Mouse (Mus musculus) midbrain, embryonic 15.5 days (tissue): ENCODE results near the gene Ccdc13. TPM values are rescaled to one million over a fixed set of nuclear protein-coding genes. Genes with fewer than 3 reads are reported as not detected.
A peak's percentile ranks its signal among the peaks of the same experiment; 100 is the strongest.

Experiments
- ATAC-seq: fragments of 200-750 bp; cut with Nextera tagmentation; replicated peaks from 2 replicates; pipeline ENCODE4 v1.8.0; 2017; ENCODE audit warnings: moderate TSS enrichment
- H3K27ac ChIP-seq: fragments of 300-500 bp; sonication (generic); 2 replicates; pipeline ENCODE4 v1.5.1; 2015; ENCODE audit warnings: mild to moderate bottlenecking, inconsistent platforms
- H3K27me3 ChIP-seq: fragments of 300-500 bp; sonication (generic); replicated peaks from 2 replicates; pipeline ENCODE4 v1.6.1; 2015; ENCODE audit warnings: inconsistent platforms
- H3K36me3 ChIP-seq: fragments of 300-500 bp; sonication (generic); replicated peaks from 2 replicates; pipeline ENCODE4 v1.6.1; 2015; ENCODE audit warnings: inconsistent platforms
- H3K4me1 ChIP-seq: fragments of 300-500 bp; sonication (generic); 2 replicates; pipeline ENCODE4 v1.6.1; 2015; ENCODE audit warnings: inconsistent platforms
- H3K4me2 ChIP-seq: fragments of 300-500 bp; sonication (generic); 2 replicates; pipeline ENCODE4 v1.6.1; 2015; ENCODE audit warnings: inconsistent platforms, mild to moderate bottlenecking, moderate library complexity
- H3K4me3 ChIP-seq: fragments of 300-500 bp; sonication (generic); 2 replicates; pipeline ENCODE4 v1.5.1; 2015; ENCODE audit warnings: mild to moderate bottlenecking, inconsistent platforms
- H3K9ac ChIP-seq: fragments of 300-500 bp; sonication (generic); 2 replicates; pipeline ENCODE4 v1.6.1; 2015; ENCODE audit warnings: mild to moderate bottlenecking, inconsistent platforms
- H3K9me3 ChIP-seq: fragments of 300-500 bp; sonication (generic); 2 replicates; pipeline ENCODE4 v1.6.1; 2016; ENCODE audit warnings: inconsistent platforms
- WGBS: fragments of 180-500 bp; shearing (Covaris S2); methylation state at CpG from one replicate; pipeline ENCODE4 v1.1.7; 2015; ENCODE audit warnings: mixed read lengths; 5-methylcytosine and 5-hydroxymethylcytosine counted together
- polyA plus RNA-seq: library from polyadenylated mRNA; unstranded; fragments of >200 nt; fragmentation: Nextera tagmentation; extraction: Ambion mirVana; gene quantifications from 2 replicates; pipeline ENCODE4 v1.2.1, GENCODE M21; 2015

The Ccdc13 gene
- polyA plus RNA-seq: 4.1 and 4.2 TPM in 2 replicates

- 3% methylated on average over 61 of the region's 61 CpGs for WGBS
- H3K4me2 ChIP-seq: peak within 1 kb of the TSS; percentile 65
- no peaks in the 10 kb centered on the region for H3K27me3 ChIP-seq
- H3K4me3 ChIP-seq: peak within 1 kb of the TSS; percentile 52
- peak within 1 kb of the TSS; percentile 50 for H3K9ac ChIP-seq
- H3K36me3 ChIP-seq: no peaks in the 10 kb centered on the region
- peak; percentile 97 for ATAC-seq
- no peaks in the 10 kb centered on the region for H3K9me3 ChIP-seq
- peaks cover 7% of the 10 kb centered on the region for H3K4me1 ChIP-seq
- H3K27ac ChIP-seq: no peak within 1 kb of the TSS
Measured at GRCm38 (mm10) chr9:121838829-121839621, at the start of gene Ccdc13. TSS of gene Ccdc13 (minus strand) at chr9:121839461.

- H3K9ac ChIP-seq: no peak overlapping the region
- H3K4me2 ChIP-seq: no peak overlapping the region
- H3K4me1 ChIP-seq: no peaks in the 10 kb centered on the region
- 0 out of 2 replicates have a peak, but pooled peaks cover 2% of the 10 kb centered on the region for H3K27me3 ChIP-seq
- no peaks in the 10 kb centered on the region for H3K9me3 ChIP-seq
- 79% methylated on average over 7 of the region's 7 CpGs for WGBS
- H3K27ac ChIP-seq: no peak overlapping the region
- no peak for ATAC-seq
- no peak overlapping the region for H3K4me3 ChIP-seq
- H3K36me3 ChIP-seq: no peaks in the 10 kb centered on the region
Measured at GRCm38 (mm10) chr9:121882015-121882457, 42.8 kb upstream of the Ccdc13 start.

GRCm38 (mm10) chr9:121881301-121881700 is 42.0 kb upstream of the Ccdc13 start:
- no peaks in the 10 kb centered on the region for H3K9me3 ChIP-seq
- 79% methylated on average over 6 of the region's 6 CpGs for WGBS
- H3K27ac ChIP-seq: no peak overlapping the region
- 0 out of 2 replicates have a peak, but pooled peaks cover 2% of the 10 kb centered on the region for H3K27me3 ChIP-seq
- no peak for ATAC-seq
- no peak overlapping the region for H3K9ac ChIP-seq
- no peak overlapping the region for H3K4me3 ChIP-seq
- no peaks in the 10 kb centered on the region for H3K36me3 ChIP-seq
- no peak overlapping the region for H3K4me2 ChIP-seq
- no peaks in the 10 kb centered on the region for H3K4me1 ChIP-seq

GRCm38 (mm10) chr9:121880840-121881239 is 41.6 kb upstream of the Ccdc13 start:
- H3K27me3 ChIP-seq: 0 out of 2 replicates have a peak, but pooled peaks cover 2% of the 10 kb centered on the region
- H3K27ac ChIP-seq: no peak overlapping the region
- no peaks in the 10 kb centered on the region for H3K9me3 ChIP-seq
- 19% methylated on average over 14 of the region's 14 CpGs for WGBS
- no peaks in the 10 kb centered on the region for H3K36me3 ChIP-seq
- ATAC-seq: no peak
- H3K4me2 ChIP-seq: peak overlapping the region; percentile 24
- H3K9ac ChIP-seq: no peak overlapping the region
- H3K4me1 ChIP-seq: no peaks in the 10 kb centered on the region
- H3K4me3 ChIP-seq: no peak overlapping the region

- Histone ChIP-seq H3K4me3 (no peak overlapping the region), H3K9ac (no peak overlapping the region), H3K27me3 (0 out of 2 replicates have a peak, but pooled peaks cover 2% of the 10 kb centered on the region), H3K4me2 (no peak overlapping the region), H3K27ac (no peak overlapping the region), H3K36me3 (no peaks in the 10 kb centered on the region), H3K4me1 (no peaks in the 10 kb centered on the region), H3K9me3 (no peaks in the 10 kb centered on the region)
- no peak for ATAC-seq
- WGBS: 23% methylated on average over 3 of the region's 3 CpGs
Measured at GRCm38 (mm10) chr9:121877052-121877740, 37.9 kb upstream of the Ccdc13 start.

- Histone ChIP-seq H3K4me1 (no peaks in the 10 kb centered on the region), H3K36me3 (no peaks in the 10 kb centered on the region), H3K9ac (no peak overlapping the region), H3K27ac (no peak overlapping the region), H3K4me2 (no peak overlapping the region), H3K27me3 (no peaks in the 10 kb centered on the region), H3K9me3 (no peaks in the 10 kb centered on the region), H3K4me3 (no peak overlapping the region)
- ATAC-seq: no peak
Measured at GRCm38 (mm10) chr9:121873578-121873977, 34.3 kb upstream of the Ccdc13 start.

- 88% methylated on average over 2 of the region's 2 CpGs for WGBS
- no peak overlapping the region for H3K9ac ChIP-seq
- no peaks in the 10 kb centered on the region for H3K4me1 ChIP-seq
- H3K36me3 ChIP-seq: no peaks in the 10 kb centered on the region
- ATAC-seq: no peak
- H3K4me3 ChIP-seq: no peak overlapping the region
- no peaks in the 10 kb centered on the region for H3K9me3 ChIP-seq
- H3K4me2 ChIP-seq: no peak overlapping the region
- H3K27ac ChIP-seq: no peak overlapping the region
- no peaks in the 10 kb centered on the region for H3K27me3 ChIP-seq
Measured at GRCm38 (mm10) chr9:121872062-121872683, 32.9 kb upstream of the Ccdc13 start.

GRCm38 (mm10) chr9:121869973-121870515 is 30.8 kb upstream of the Ccdc13 start:
- Histone ChIP-seq H3K27ac (no peak overlapping the region), H3K36me3 (no peaks in the 10 kb centered on the region), H3K9me3 (no peaks in the 10 kb centered on the region), H3K9ac (no peak overlapping the region), H3K4me1 (no peaks in the 10 kb centered on the region), H3K27me3 (no peaks in the 10 kb centered on the region), H3K4me3 (no peak overlapping the region), H3K4me2 (no peak overlapping the region)
- 64% methylated on average over 4 of the region's 4 CpGs for WGBS
- ATAC-seq: no peak

GRCm38 (mm10) chr9:121869432-121869831 is 30.2 kb upstream of the Ccdc13 start:
- Histone ChIP-seq H3K4me2 (no peak overlapping the region), H3K4me1 (no peaks in the 10 kb centered on the region), H3K27ac (no peak overlapping the region), H3K36me3 (no peaks in the 10 kb centered on the region), H3K4me3 (no peak overlapping the region), H3K9ac (no peak overlapping the region), H3K9me3 (no peaks in the 10 kb centered on the region), H3K27me3 (no peaks in the 10 kb centered on the region)
- WGBS: 89% methylated on average over 5 of the region's 5 CpGs
- no peak for ATAC-seq

- Histone ChIP-seq H3K9me3 (no peaks in the 10 kb centered on the region), H3K4me2 (no peak overlapping the region), H3K36me3 (no peaks in the 10 kb centered on the region), H3K4me1 (no peaks in the 10 kb centered on the region), H3K27ac (no peak overlapping the region), H3K9ac (no peak overlapping the region), H3K4me3 (no peak overlapping the region), H3K27me3 (no peaks in the 10 kb centered on the region)
- ATAC-seq: no peak
- WGBS: 84% methylated on average over 6 of the region's 6 CpGs
Measured at GRCm38 (mm10) chr9:121868236-121868635, 29.0 kb upstream of the Ccdc13 start.

GRCm38 (mm10) chr9:121867632-121868031 is 28.4 kb upstream of the Ccdc13 start:
- Histone ChIP-seq H3K4me2 (no peak overlapping the region), H3K27me3 (no peaks in the 10 kb centered on the region), H3K36me3 (no peaks in the 10 kb centered on the region), H3K27ac (no peak overlapping the region), H3K9ac (no peak overlapping the region), H3K9me3 (no peaks in the 10 kb centered on the region), H3K4me1 (no peaks in the 10 kb centered on the region), H3K4me3 (no peak overlapping the region)
- ATAC-seq: no peak
- WGBS: 93% methylated on average over 6 of the region's 6 CpGs

- H3K36me3 ChIP-seq: no peaks in the 10 kb centered on the region
- H3K9me3 ChIP-seq: no peaks in the 10 kb centered on the region
- no peak overlapping the region for H3K4me2 ChIP-seq
- H3K4me1 ChIP-seq: no peaks in the 10 kb centered on the region
- ATAC-seq: no peak
- H3K4me3 ChIP-seq: no peak overlapping the region
- no peaks in the 10 kb centered on the region for H3K27me3 ChIP-seq
- H3K9ac ChIP-seq: no peak overlapping the region
- 53% methylated on average over 3 of the region's 3 CpGs for WGBS
- no peak overlapping the region for H3K27ac ChIP-seq
Measured at GRCm38 (mm10) chr9:121865425-121866008, 26.3 kb upstream of the Ccdc13 start.
